Mouse (Mus musculus): Measurements from ENCODE around the gene Wnt3a.

Gene Wnt3a

DNA sequence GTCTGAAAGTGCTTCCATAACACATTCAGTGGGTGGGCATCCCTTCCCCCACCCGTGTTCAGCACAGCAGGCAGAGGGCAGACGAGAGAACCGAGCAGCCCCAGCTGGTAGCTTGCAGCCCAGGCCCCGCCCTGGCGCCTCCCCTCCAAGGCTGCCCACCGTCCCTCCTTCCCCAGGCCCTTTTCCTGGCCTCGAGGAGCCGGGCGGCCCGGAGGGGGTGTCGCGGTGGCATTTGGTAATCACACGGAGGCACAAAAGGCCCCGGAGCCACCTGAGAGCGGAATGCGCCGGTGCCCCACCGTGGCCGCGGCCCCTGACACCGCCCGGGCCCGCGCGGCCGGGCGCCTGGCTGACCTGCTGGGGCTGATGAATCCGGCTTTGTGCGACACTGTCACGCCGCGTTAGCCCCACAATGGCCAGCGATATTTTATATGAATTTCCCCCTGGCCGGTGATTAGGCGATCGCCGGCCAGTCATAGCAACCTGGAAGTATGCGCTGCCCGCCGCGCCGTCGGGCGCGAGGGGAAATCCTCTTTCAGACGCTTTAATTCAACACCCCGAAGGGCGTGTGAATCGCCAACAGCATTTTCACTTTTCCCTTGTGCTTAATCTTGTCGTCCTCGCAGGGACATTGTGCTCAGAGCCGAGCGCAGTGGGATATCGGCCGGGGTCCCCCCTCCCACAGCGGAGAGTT is 26.5 kb downstream of the Wnt3a start:
- peak; percentile 67 for DNase-seq (ENCODE audit: inconsistent ontology term)

DNA sequence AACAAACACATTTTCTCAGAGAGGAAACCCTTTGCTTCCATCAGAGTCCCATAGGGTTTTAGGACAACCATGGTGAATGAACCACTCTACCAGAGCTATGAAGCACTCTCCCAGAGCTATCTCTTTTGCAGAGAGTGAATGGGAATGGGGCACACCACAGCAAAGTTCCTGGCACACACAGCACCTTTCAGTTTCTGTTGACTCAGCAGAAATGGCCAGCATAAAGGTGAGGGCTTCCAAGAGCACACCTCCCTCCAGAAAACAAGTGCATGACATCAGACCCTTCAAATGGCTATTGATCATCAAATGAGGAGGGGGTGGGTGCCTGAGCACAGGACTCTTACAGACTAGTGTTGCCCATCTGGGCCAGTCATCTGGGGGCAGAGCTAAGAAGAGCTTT is 28.2 kb downstream of the Wnt3a start:
- no peak for DNase-seq (ENCODE audit: inconsistent ontology term)

DNA sequence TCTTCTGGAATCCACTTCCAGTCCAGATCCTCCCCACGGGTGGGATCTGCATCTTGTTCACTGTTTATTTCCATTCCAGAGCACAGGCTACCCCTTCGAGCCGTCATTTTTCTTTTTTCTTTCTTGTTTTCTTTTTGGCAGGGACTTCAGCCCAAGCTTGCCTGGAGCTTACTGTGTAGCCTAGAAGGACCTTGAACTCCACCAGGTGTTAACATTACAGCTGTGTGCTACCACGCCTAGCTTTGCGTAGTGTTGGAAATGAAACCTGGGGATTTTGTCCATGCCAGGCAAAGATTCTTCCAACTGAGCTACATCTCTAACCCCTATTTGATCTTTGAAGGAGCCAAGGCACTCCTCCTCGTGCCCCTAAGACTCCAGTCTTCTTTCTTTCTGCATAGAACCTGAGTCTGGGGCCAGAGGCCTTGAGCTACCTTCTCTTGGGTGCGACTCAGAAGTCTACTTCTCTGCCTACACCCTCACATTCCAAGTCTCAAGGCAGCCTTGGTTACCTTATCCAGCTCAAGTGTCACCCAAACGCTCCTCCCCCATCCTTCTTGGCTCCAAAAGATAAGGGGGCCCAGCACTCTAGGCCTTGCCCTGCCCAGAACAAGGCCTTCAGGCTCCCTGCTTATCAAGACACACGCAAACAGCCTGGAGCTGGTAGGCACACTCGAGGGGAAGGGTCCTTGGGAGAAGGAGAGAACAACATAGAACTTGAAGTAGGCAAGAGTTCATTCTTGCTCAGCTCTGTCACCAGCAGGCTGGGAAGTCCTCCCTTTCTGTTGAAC is 29.7 kb downstream of the Wnt3a start:
- no peak for DNase-seq (ENCODE audit: inconsistent ontology term)

DNA sequence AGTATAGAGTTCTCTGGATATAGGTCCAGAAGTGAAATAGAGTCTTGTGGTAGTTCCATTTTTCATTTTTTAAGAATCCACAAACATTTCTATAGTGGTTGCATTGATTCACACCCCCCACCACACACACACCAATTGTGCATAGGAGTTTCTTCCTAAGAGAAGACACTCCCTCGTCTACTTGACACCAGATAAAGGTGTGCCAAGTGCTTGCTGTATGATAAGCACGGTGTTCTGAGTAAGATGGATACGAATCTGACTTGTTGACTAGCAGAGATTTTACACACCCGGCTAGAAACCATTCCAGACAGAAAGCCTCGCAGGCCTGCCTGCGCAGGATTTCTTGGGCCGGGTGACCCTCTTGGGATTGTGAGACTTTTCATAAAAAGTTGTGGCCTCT is 30.9 kb downstream of the Wnt3a start:
- DNase-seq (ENCODE audit: inconsistent ontology term) = no peak

DNA sequence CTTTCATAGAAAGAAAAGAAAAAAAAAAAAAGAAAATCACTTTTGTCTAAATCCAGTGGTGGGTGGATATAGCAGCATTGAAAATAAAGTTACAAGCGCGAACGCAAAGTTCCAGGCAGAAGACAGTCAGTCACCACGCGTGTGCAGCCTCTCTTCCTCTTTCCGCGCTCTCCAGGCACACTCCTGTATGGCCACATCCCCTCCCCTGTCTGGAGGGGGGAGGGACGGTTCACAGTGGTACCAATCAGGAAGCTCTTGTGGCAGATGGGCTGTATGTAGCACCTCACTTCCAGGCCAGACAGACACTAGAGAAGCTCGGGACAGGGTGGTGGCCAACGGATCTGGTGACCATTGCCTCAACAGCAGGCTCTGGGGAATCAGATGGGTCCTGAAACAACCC is 42.5 kb downstream of the Wnt3a start:
- no peak for DNase-seq (ENCODE audit: inconsistent ontology term)

DNA sequence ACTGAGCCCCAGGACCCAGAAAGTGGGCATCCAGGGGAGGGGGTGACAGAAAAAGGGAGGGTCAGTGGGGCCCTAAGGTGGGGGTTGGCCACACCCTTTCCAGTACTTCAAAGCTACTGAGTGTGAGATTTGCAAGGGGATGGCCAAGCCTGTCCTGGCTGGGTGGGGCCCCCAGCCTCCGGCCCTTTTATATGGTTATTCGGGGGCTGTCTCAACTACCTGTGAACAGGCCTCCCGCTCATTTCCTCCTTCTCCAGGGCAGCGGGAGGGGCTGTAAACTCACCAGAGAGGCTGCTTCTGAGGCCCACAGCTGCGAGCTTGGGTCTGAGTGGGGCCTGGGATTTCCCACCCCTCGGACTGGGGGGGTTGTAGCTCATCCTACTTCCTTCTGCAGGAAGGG is 46.7 kb downstream of the Wnt3a start:
- no peak for DNase-seq (ENCODE audit: inconsistent ontology term)

DNA sequence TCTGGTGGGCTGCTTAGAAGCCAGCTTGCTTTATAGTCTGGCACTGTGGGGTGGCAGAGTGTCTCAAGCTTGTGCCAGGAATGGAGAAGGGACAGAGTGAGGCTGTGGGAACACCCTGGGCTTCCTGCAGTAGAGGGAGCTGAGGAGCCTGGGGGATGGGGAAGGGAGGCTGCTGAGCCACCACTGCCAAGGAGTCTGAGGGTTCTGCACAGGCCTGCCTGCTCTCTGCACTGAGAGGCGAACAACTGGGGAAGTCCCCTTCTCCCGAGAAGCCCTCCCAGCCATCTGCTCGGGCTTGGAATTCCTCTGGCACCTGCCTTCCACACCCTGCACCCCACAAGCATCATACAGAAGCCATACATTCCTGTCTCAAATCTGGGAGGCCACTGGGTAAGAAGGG is 48.7 kb downstream of the Wnt3a start:
- no peak for DNase-seq (ENCODE audit: inconsistent ontology term)

DNA sequence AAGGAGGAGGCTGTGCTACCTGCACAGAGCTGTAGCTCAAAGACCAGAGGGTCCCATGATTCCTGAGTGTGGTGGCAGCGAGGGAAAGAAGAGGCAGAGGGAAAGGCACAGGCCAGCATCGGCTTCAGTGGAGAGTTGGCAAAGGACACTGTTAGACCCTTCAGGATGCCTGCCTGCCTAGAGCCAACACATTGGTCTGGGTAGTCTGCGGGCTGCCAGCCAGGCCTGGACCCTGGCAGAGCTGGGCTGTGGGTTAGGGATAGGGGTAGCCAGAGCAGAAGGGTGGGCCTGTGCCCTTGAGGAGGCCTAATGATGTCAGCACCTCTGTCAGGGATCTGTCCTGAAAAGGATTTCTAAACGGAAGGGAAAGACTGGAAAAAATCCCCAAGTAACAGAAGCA is 50.8 kb downstream of the Wnt3a start:
- no peak for DNase-seq (ENCODE audit: inconsistent ontology term)

GRCm38 (mm10) chr11:59239428-59239785 is 51.1 kb downstream of the Wnt3a start:
- no peak for DNase-seq (ENCODE audit: inconsistent ontology term)

DNA sequence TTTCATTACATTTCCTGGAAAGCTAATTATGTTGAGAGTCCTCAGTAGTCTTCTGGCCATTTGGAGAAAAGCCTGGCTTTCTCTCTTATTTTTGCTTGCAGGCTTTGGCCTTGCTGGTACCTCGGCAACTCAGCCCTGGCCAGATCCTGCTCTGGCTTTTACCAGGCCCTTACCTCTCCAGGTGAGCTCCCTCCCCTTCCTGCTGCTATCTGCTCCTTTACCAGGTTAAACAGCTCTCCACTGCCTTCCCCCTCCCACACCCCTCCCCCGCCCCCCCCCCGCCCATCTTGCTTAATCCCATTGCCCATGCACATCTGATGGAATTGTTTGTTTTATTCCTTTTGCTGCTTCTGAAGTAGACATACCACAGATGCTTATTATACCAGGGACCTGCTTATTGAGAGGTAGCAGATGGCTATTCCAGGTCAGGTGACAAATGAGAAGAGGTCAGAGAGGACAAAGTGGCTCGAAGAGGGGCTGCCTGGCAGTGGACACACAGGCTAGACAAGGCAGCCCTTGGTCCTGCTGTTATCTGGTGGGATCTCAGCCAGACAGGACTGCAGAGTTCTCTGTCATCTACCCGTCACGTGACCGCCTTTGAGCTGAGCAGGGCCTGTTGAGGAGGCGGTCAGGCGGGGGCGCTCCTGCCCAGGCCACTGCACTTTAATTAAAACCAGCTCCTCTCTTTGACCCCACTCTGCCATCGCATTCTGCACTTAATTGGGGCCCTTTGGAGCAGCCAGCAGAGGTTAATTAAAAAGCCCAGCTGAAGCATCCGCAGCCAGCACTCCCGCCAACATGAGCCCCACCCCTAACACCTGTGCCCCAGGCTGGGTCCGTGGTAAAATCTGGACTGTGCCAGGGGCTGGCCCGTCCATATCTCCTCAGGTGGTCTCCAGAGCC is 51.8 kb downstream of the Wnt3a start:
- DNase-seq (ENCODE audit: inconsistent ontology term) = peak; percentile 83

DNA sequence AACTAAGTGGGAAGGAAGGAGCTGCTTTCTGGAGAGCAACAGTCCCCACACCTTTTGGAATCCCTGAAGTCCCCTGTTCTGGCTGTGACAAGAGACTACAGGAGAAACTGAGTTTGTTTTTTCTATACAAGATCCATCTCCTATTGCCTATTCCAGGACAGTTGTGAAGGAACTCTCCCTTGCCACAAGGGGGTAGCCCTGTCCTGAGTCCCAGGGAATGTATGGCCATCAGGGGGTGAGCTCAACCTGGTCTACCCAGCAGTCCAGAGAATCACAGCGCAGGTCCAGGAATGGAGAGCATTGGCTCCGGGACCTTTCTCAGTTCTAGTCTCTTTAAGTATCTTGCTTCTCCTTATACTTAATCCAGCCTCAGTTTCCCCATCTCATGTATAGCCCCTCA is 57.8 kb downstream of the Wnt3a start:
- no peak for DNase-seq (ENCODE audit: inconsistent ontology term)

- peak; percentile 66 for DNase-seq (ENCODE audit: inconsistent ontology term)
Observed at GRCm38 (mm10) chr11:59230144-59230760, 60.3 kb downstream of the Wnt3a start.

DNA sequence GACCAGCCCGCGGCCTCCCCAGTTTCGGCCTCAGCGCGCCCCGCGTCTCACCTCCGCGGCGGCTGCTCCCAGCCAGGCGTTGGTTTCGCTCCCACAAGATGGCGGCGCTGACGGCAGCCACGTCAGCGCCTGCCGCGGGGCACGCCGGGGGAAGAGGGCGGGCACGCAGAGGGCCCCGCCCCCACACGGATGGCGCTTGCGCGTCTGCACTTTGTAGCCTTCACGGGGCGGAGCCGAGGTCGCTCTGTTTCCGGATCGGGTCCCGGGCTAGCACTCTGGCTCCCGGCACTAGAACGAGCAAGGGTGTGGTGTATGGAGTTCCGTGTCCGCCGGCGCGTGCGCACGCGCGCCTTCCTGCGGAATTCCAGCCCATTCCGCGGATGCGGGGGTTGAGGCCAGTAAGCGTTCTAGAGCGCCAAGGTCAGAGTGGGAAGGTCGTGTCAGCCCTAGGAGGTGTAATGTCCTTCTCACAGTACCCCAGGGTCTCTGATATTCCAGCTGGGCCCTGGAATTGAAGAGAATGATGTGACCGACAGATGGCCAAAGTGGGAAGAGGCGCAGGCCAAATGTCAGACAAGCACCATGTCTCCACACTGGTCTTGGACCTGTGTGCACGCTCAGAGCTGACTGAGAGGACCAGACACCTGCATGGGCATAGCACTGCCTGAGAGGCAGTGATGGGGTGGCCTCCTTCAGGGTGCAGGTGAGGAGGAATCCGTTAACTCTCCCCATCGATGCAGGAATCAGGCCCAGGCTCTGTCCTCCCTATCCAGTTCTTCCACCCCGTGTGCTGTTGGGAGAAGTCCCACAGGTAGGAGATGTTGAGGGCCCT is 62.2 kb downstream of the Wnt3a start, which contains the start of gene Arf1:
Gene Arf1 (minus strand): TSS at position 149 of the 832 bp plus-strand sequence.
- peak; percentile 98 for DNase-seq (ENCODE audit: inconsistent ontology term)

GRCm38 (mm10) chr11:59227604-59228121 is 62.9 kb downstream of the Wnt3a start:
- no peak for DNase-seq (ENCODE audit: inconsistent ontology term)

DNA sequence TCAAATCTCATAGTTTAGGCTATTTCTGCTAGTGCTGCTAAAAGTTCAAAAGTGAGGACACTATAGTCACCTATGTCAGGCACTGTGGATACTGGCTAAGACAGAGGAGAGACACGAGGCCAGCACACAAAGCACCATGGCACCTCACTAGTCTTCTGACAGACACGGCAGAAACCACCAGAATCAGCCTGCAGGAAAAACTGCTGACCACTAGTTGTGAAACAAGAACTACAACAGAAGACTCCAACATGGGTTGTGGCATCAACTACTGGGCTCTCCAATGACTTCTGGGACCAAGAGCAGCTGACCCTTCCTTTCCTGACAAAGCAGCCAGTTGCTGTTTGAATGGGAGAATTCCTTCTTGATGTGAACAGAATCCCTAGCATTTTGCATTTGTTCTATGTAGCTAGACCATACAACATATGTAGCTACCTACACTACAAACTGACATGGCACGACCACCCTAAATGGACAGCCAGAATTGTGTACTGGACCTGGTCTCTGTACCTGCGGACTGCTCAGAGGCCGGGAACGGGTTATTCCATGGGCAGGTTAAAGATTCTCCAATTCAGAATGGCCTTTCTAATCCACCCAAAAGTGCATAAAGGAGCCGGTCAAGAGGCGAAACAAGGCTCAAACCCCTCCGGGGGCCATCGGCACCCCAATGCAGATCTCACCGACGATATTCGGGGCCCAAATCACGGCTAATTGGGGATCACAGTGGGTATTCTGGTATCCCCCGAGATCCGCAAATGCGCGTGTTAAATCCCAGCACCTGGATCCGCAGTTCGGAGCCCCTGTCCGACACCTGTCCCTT is 63.6 kb downstream of the Wnt3a start:
- peak; percentile 32 for DNase-seq (ENCODE audit: inconsistent ontology term)

DNA sequence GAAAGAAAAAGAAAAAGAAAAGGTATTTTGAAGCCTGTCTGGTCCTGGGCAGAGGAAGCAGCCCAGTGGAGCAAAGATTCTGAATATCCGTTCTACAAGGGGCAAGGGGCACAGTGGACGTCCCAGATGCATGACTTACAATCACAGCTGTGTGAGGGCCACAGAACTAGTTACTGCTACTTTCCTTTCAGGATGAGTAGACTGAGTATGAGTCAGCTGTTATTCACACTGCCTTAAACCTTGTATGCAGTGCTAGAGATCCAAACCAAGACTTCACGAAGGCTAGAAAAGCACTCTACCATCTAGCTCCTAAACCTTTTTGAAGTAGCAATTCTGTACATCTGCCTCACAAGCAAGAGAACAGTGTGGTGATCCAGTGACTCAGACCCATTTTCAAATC is 64.3 kb downstream of the Wnt3a start:
- DNase-seq (ENCODE audit: inconsistent ontology term) = no peak

GRCm38 (mm10) chr11:59225167-59225566 is 65.4 kb downstream of the Wnt3a start:
- no peak for DNase-seq (ENCODE audit: inconsistent ontology term)

DNA sequence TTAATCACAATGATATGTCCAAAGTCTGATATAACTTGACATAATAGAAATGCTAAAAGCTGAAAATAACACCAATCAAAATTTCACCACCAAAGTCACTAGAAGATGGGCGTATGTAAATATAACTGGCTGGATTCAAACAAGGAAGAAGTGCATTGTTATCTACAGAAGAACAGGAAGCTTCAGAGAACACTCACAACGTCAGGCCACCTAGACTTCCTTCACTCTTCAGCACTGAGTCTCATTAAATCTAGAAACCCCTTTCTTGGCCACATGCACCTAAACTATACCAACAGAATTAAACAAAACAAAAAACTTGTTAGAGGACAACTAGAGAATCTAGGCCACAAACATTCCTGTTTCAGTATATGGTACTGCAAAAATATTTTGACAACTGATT is 66.1 kb downstream of the Wnt3a start:
- no peak for DNase-seq (ENCODE audit: inconsistent ontology term)

DNA sequence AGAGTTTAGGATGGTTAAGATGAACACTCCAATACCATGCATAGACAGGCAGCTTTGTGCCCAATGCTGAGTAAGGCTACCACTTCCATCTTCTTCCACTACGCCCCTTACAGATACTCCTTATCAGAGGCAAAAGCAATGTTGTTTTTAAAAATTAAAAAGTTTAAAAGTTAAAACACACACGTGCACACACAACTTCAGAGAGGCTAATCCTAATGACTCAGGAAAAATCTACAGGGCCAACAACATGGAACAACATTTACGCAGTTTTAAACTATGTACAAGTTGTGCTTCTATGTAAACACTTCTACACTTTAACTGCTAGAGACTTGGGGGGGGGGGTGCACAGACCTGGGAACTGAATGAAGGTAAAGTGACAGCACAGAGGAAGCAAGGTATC is 66.5 kb downstream of the Wnt3a start:
- DNase-seq (ENCODE audit: inconsistent ontology term) = no peak

DNA sequence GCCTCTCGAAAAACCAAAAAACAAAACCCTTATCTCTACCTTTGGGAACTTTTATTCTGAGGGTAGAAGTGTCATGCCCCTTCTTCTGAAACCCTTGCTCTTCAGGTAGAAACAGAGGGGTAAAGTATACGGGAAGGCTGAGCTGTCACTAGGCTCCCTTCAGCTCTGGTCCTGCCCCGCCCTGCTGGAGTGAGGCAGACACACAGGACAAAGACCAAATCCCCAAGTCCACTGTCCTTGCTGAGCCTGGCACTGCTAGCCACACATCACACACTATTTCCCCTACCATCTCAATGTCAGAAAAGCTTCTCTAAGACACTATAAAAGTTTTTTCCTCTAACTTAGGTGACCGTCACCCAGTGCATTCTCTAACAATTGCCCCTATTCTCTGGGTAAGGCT is 68.2 kb downstream of the Wnt3a start:
- no peak for DNase-seq (ENCODE audit: inconsistent ontology term)

Data from Muller cell, postnatal 12 days (primary cell).